Mouse (Mus musculus): ENCODE data around the gene Gm9639. TPM values are rescaled to one million over a fixed set of nuclear protein-coding genes. Genes with fewer than 3 reads are reported as not detected.
"Not testable (repeated sequence)": the region's sequence is repeated elsewhere in the genome, so short reads cannot be mapped to it uniquely, and the experiment has no call there.

The Gm9639 gene
- total and polyA plus RNA-seq, 3 experiments = not detected

- DNase-seq = not testable (repeated sequence)
Observed at GRCm38 (mm10) chr10:77752312-77752711, 42.6 kb downstream of the Gm9639 start.

- DNase-seq = not testable (repeated sequence)
Observed at GRCm38 (mm10) chr10:77751254-77751653, 43.6 kb downstream of the Gm9639 start, which contains the start of gene Gm9736. Gm9736 (minus strand) TSS chr10:77751354.

- not testable (repeated sequence) for DNase-seq
Observed at GRCm38 (mm10) chr10:77750686-77751085, 44.2 kb downstream of the Gm9639 start.

Other genes with a start within 250 kb of the Gm9639 start
Only the 30 nearest of the 33 such genes appear.
- 100 to 1,000 TPM; 174 to 202 TPM for gene Pttg1ip, start 213.4 kb downstream of the Gm9639 start, total RNA-seq (2021)
- 127 and 165 TPM in 2 replicates for gene Pttg1ip, start 213.4 kb downstream of the Gm9639 start, polyA plus RNA-seq (2012; rRNA removed)
- gene Sumo3, start 189.0 kb downstream of the Gm9639 start, total RNA-seq (2021) = 100 to 1,000 TPM in 1 of 2 experiments, 10 to 100 TPM in 1; 97.7 to 104 TPM
- gene Sumo3, start 189.0 kb downstream of the Gm9639 start, polyA plus RNA-seq (2012; rRNA removed) = 83.8 and 91.1 TPM in 2 replicates
- 10 to 100 TPM; 27.5 to 28.5 TPM for gene Gm49325, start 188.9 kb downstream of the Gm9639 start, total RNA-seq (2021)
- gene Gm49325, start 188.9 kb downstream of the Gm9639 start, polyA plus RNA-seq (2012; rRNA removed) = not detected in 2 replicates
- gene Ube2g2, start 172.8 kb downstream of the Gm9639 start, total RNA-seq (2021) = 10 to 100 TPM; 50.0 to 55.0 TPM
- 27.9 and 37.4 TPM in 2 replicates for gene Ube2g2, start 172.8 kb downstream of the Gm9639 start, polyA plus RNA-seq (2012; rRNA removed)
- gene Tspear, start 108.5 kb downstream of the Gm9639 start, total RNA-seq (2021) = under 1 TPM; 0.17 to 0.62 TPM
- gene Tspear, start 108.5 kb downstream of the Gm9639 start, polyA plus RNA-seq (2012; rRNA removed) = 0.94 and 1.1 TPM in 2 replicates
- not detected for gene Gm19402, start 104.3 kb downstream of the Gm9639 start, total RNA-seq (2021)
- not detected in 2 replicates for gene Gm19402, start 104.3 kb downstream of the Gm9639 start, polyA plus RNA-seq (2012; rRNA removed)
- gene Gm9508, start 97.8 kb downstream of the Gm9639 start, total RNA-seq (2021) = not detected
- not detected in 2 replicates for gene Gm9508, start 97.8 kb downstream of the Gm9639 start, polyA plus RNA-seq (2012; rRNA removed)
- gene Gm10272, start 88.5 kb downstream of the Gm9639 start, total RNA-seq (2021) = not detected
- not detected in 2 replicates for gene Gm10272, start 88.5 kb downstream of the Gm9639 start, polyA plus RNA-seq (2012; rRNA removed)
- not detected for gene Gm10024, start 83.6 kb downstream of the Gm9639 start, total RNA-seq (2021)
- not detected in 2 replicates for gene Gm10024, start 83.6 kb downstream of the Gm9639 start, polyA plus RNA-seq (2012; rRNA removed)
- not detected for gene Gm10142, start 79.3 kb downstream of the Gm9639 start, total RNA-seq (2021)
- not detected in 2 replicates for gene Gm10142, start 79.3 kb downstream of the Gm9639 start, polyA plus RNA-seq (2012; rRNA removed)
- gene Krtap12-1, start 74.5 kb downstream of the Gm9639 start, total RNA-seq (2021) = not detected
- gene Krtap12-1, start 74.5 kb downstream of the Gm9639 start, polyA plus RNA-seq (2012; rRNA removed) = not detected in 2 replicates
- not detected for gene Gm10100, start 68.6 kb downstream of the Gm9639 start, total RNA-seq (2021)
- gene Gm10100, start 68.6 kb downstream of the Gm9639 start, polyA plus RNA-seq (2012; rRNA removed) = not detected in 2 replicates
- not detected for gene Gm18596, start 52.4 kb downstream of the Gm9639 start, total RNA-seq (2021)
- gene Gm18596, start 52.4 kb downstream of the Gm9639 start, polyA plus RNA-seq (2012; rRNA removed) = not detected in 2 replicates
- gene Gm9736, start 43.7 kb downstream of the Gm9639 start, total RNA-seq (2021) = not detected
- not detected in 2 replicates for gene Gm9736, start 43.7 kb downstream of the Gm9639 start, polyA plus RNA-seq (2012; rRNA removed)
- not detected for gene Gm3233, start 35.4 kb downstream of the Gm9639 start, total RNA-seq (2021)
- gene Gm3233, start 35.4 kb downstream of the Gm9639 start, polyA plus RNA-seq (2012; rRNA removed) = not detected in 2 replicates
- not detected for gene Gm3238, start 23.8 kb downstream of the Gm9639 start, total RNA-seq (2021)
- gene Gm3238, start 23.8 kb downstream of the Gm9639 start, polyA plus RNA-seq (2012; rRNA removed) = not detected in 2 replicates
- not detected for gene Gm7138, start 18.1 kb downstream of the Gm9639 start, total RNA-seq (2021)
- not detected in 2 replicates for gene Gm7138, start 18.1 kb downstream of the Gm9639 start, polyA plus RNA-seq (2012; rRNA removed)
- gene Gm3250, start 12.5 kb downstream of the Gm9639 start, total RNA-seq (2021) = not detected
- gene Gm3250, start 12.5 kb downstream of the Gm9639 start, polyA plus RNA-seq (2012; rRNA removed) = not detected in 2 replicates
- not detected for gene Gm7137, start 6.9 kb downstream of the Gm9639 start, total RNA-seq (2021)
- not detected in 2 replicates for gene Gm7137, start 6.9 kb downstream of the Gm9639 start, polyA plus RNA-seq (2012; rRNA removed)
- not detected for gene Gm19668, start 4.1 kb upstream of the Gm9639 start, total RNA-seq (2021)
- not detected in 2 replicates for gene Gm19668, start 4.1 kb upstream of the Gm9639 start, polyA plus RNA-seq (2012; rRNA removed)
- not detected for gene Gm9507, start 16.8 kb upstream of the Gm9639 start, total RNA-seq (2021)
- 0.31 TPM in 1 of 2 replicates, not detected in the other for gene Gm9507, start 16.8 kb upstream of the Gm9639 start, polyA plus RNA-seq (2012; rRNA removed)
- gene Gm2696, start 19.6 kb upstream of the Gm9639 start, total RNA-seq (2021) = not detected
- not detected in 2 replicates for gene Gm2696, start 19.6 kb upstream of the Gm9639 start, polyA plus RNA-seq (2012; rRNA removed)
- gene Krtap10-4, start 32.0 kb upstream of the Gm9639 start, total RNA-seq (2021) = not detected
- not detected in 2 replicates for gene Krtap10-4, start 32.0 kb upstream of the Gm9639 start, polyA plus RNA-seq (2012; rRNA removed)
- not detected for gene Krtap10-10, start 40.9 kb upstream of the Gm9639 start, total RNA-seq (2021)
- gene Krtap10-10, start 40.9 kb upstream of the Gm9639 start, polyA plus RNA-seq (2012; rRNA removed) = not detected in 2 replicates
- gene Gm36176, start 51.7 kb upstream of the Gm9639 start, total RNA-seq (2021) = not detected
- gene Gm36176, start 51.7 kb upstream of the Gm9639 start, polyA plus RNA-seq (2012; rRNA removed) = not detected in 2 replicates
- not detected for gene Gm10318, start 57.8 kb upstream of the Gm9639 start, total RNA-seq (2021)
- not detected in 2 replicates for gene Gm10318, start 57.8 kb upstream of the Gm9639 start, polyA plus RNA-seq (2012; rRNA removed)
- gene Gm3285, start 66.9 kb upstream of the Gm9639 start, total RNA-seq (2021) = not detected
- gene Gm3285, start 66.9 kb upstream of the Gm9639 start, polyA plus RNA-seq (2012; rRNA removed) = not detected in 2 replicates
- 1 to 10 TPM; 5.2 to 8.1 TPM for gene Lrrc3, start 107.5 kb upstream of the Gm9639 start, total RNA-seq (2021)
- gene Lrrc3, start 107.5 kb upstream of the Gm9639 start, polyA plus RNA-seq (2012; rRNA removed) = 4.1 and 6.3 TPM in 2 replicates
- gene Trpm2, start 175.5 kb upstream of the Gm9639 start, total RNA-seq (2021) = 1 to 10 TPM; 2.6 to 3.2 TPM
- 3.0 and 3.1 TPM in 2 replicates for gene Trpm2, start 175.5 kb upstream of the Gm9639 start, polyA plus RNA-seq (2012; rRNA removed)
- gene 1810043G02Rik, start 183.4 kb upstream of the Gm9639 start, total RNA-seq (2021) = 10 to 100 TPM; 19.7 to 23.7 TPM
- gene 1810043G02Rik, start 183.4 kb upstream of the Gm9639 start, polyA plus RNA-seq (2012; rRNA removed) = 92.1 and 111 TPM in 2 replicates

Measured in adrenal gland, adult 2 months (tissue).